Mouse (Mus musculus) adrenal gland, adult 8-10 months (tissue): ENCODE measurements around the gene Rasa1. TPM values are rescaled to one million over a fixed set of nuclear protein-coding genes. Genes with fewer than 3 reads are reported as not detected.

Experiments used
- total RNA-seq, 4 experiments: library from RNA; stranded (reverse); gene quantifications; 2 replicates each; pipeline ENCODE4 v1.2.4; 2022

Rasa1 gene
- total RNA-seq, 4 experiments from 2014 or later, result 37.0 to 51.7 (median 48.2) TPM

Other genes starting within 250 kb of the Rasa1 start
- 10 to 100 TPM; 36.8 to 48.3 (median 43.0) TPM for gene Ccnh, start 99.7 kb downstream of the Rasa1 start, total RNA-seq